Mouse (Mus musculus): ENCODE measurements around the gene 4933427D14Rik. TPM values are rescaled to one million over a fixed set of nuclear protein-coding genes. Genes with fewer than 3 reads are reported as not detected.

The 4933427D14Rik gene
- polyA plus RNA-seq, 1 experiment: 5.1 TPM

- Histone ChIP-seq H3K4me3 (replicated peaks; ENCODE audit: extremely low read depth, low read depth, low read length) (no peak overlapping the region), H3K4me1 (ENCODE audit: control insufficient read depth, insufficient read depth, low read length) (peaks cover 30% of the 10 kb centered on the region)
- 77% methylated on average over 5 of the region's 5 CpGs for WGBS
- no peak for DNase-seq
- TF ChIP-seq CTCF (IDR thresholded peaks at IDR 0.05; ENCODE audit: insufficient read depth, low read length) (no peak), POLR2A (IDR thresholded peaks at IDR 0.05; ENCODE audit: borderline replicate concordance, extremely low read depth, low read depth, low read length) (no peak)
These were observed 79.6 kb downstream of the 4933427D14Rik start for GRCm38 (mm10) chr11:72127450-72128189.

GRCm38 (mm10) chr11:72125781-72126180 is 81.5 kb downstream of the 4933427D14Rik start:
- Histone ChIP-seq H3K4me3 (replicated peaks; ENCODE audit: extremely low read depth, low read depth, low read length) (no peak overlapping the region), H3K4me1 (ENCODE audit: control insufficient read depth, insufficient read depth, low read length) (peaks cover 15% of the 10 kb centered on the region)
- WGBS: 72% methylated on average over 3 of the region's 3 CpGs
- no peak for DNase-seq
- TF ChIP-seq POLR2A (IDR thresholded peaks at IDR 0.05; ENCODE audit: borderline replicate concordance, extremely low read depth, low read depth, low read length) (no peak), CTCF (IDR thresholded peaks at IDR 0.05; ENCODE audit: insufficient read depth, low read length) (no peak)

GRCm38 (mm10) chr11:72123531-72123930 is 83.7 kb downstream of the 4933427D14Rik start:
- Histone ChIP-seq H3K4me1 (ENCODE audit: control insufficient read depth, insufficient read depth, low read length) (no peaks in the 10 kb centered on the region; the same call in 1 of the 2 replicates), H3K4me3 (replicated peaks; ENCODE audit: extremely low read depth, low read depth, low read length) (no peak overlapping the region)
- TF ChIP-seq POLR2A (IDR thresholded peaks at IDR 0.05; ENCODE audit: borderline replicate concordance, extremely low read depth, low read depth, low read length) (no peak), CTCF (IDR thresholded peaks at IDR 0.05; ENCODE audit: insufficient read depth, low read length) (no peak)
- no peak for DNase-seq
- 70% methylated on average over 4 of the region's 4 CpGs for WGBS

- TF ChIP-seq POLR2A (IDR thresholded peaks at IDR 0.05; ENCODE audit: borderline replicate concordance, extremely low read depth, low read depth, low read length) (no peak), CTCF (IDR thresholded peaks at IDR 0.05; ENCODE audit: insufficient read depth, low read length) (peak; percentile 26; the same call in 1 of the 2 replicates)
- no peak overlapping the region for H3K4me3 ChIP-seq (replicated peaks; ENCODE audit: extremely low read depth, low read depth, low read length)
- 83% methylated on average over 6 of the region's 6 CpGs for WGBS
These were observed 86.9 kb downstream of the 4933427D14Rik start for GRCm38 (mm10) chr11:72120354-72120753.

GRCm38 (mm10) chr11:72118630-72119029 is 88.6 kb downstream of the 4933427D14Rik start:
- DNase-seq: no peak
- Histone ChIP-seq H3K4me3 (replicated peaks; ENCODE audit: extremely low read depth, low read depth, low read length) (no peak overlapping the region), H3K4me1 (ENCODE audit: control insufficient read depth, insufficient read depth, low read length) (no peaks in the 10 kb centered on the region)
- 80% methylated on average over 3 of the region's 3 CpGs for WGBS
- TF ChIP-seq CTCF (IDR thresholded peaks at IDR 0.05; ENCODE audit: insufficient read depth, low read length) (no peak), POLR2A (IDR thresholded peaks at IDR 0.05; ENCODE audit: borderline replicate concordance, extremely low read depth, low read depth, low read length) (no peak)

More at GRCm38 (mm10) chr11:72120354-72120753, 86.9 kb downstream of the 4933427D14Rik start:
- no peaks in the 10 kb centered on the region for H3K4me1 ChIP-seq (ENCODE audit: control insufficient read depth, insufficient read depth, low read length)
- no peak for DNase-seq

- Histone ChIP-seq H3K4me3 (replicated peaks; ENCODE audit: extremely low read depth, low read depth, low read length) (no peak overlapping the region), H3K4me1 (ENCODE audit: control insufficient read depth, insufficient read depth, low read length) (no peaks in the 10 kb centered on the region)
- TF ChIP-seq POLR2A (IDR thresholded peaks at IDR 0.05; ENCODE audit: borderline replicate concordance, extremely low read depth, low read depth, low read length) (no peak), CTCF (IDR thresholded peaks at IDR 0.05; ENCODE audit: insufficient read depth, low read length) (no peak)
- WGBS: 52% methylated on average over 4 of the region's 4 CpGs
- DNase-seq: no peak
These were observed 94.0 kb downstream of the 4933427D14Rik start for GRCm38 (mm10) chr11:72113296-72113695.

GRCm38 (mm10) chr11:72110726-72111125 is 96.5 kb downstream of the 4933427D14Rik start:
- Histone ChIP-seq H3K4me3 (replicated peaks; ENCODE audit: extremely low read depth, low read depth, low read length) (no peak overlapping the region), H3K4me1 (ENCODE audit: control insufficient read depth, insufficient read depth, low read length) (no peaks in the 10 kb centered on the region)
- no peak for TF ChIP-seq CTCF (IDR thresholded peaks at IDR 0.05; ENCODE audit: insufficient read depth, low read length)
- no peak for TF ChIP-seq POLR2A (IDR thresholded peaks at IDR 0.05; ENCODE audit: borderline replicate concordance, extremely low read depth, low read depth, low read length)
- 62% methylated on average over 3 of the region's 3 CpGs for WGBS
- DNase-seq: no peak

GRCm38 (mm10) chr11:72104223-72104622 is 103.0 kb downstream of the 4933427D14Rik start:
- no peak for DNase-seq
- no peaks in the 10 kb centered on the region for H3K4me1 ChIP-seq (ENCODE audit: control insufficient read depth, insufficient read depth, low read length)
- 72% methylated on average over 8 of the region's 8 CpGs for whole genome bisulfite sequencing
- no peak overlapping the region for H3K4me3 ChIP-seq (replicated peaks; ENCODE audit: extremely low read depth, low read depth, low read length)
- no peak for TF ChIP-seq POLR2A (IDR thresholded peaks at IDR 0.05; ENCODE audit: borderline replicate concordance, extremely low read depth, low read depth, low read length)
- TF ChIP-seq CTCF (IDR thresholded peaks at IDR 0.05; ENCODE audit: insufficient read depth, low read length): no peak

Other genes with a start within 250 kb of the 4933427D14Rik start
- 0.08 and 0.11 TPM in 2 replicates for gene Aipl1, start 169.9 kb downstream of the 4933427D14Rik start, polyA plus RNA-seq (2012; rRNA removed)
- gene Pimreg, start 165.4 kb downstream of the 4933427D14Rik start, polyA plus RNA-seq (2012; rRNA removed): 1.2 and 1.8 TPM in 2 replicates
- gene Pitpnm3, start 71.7 kb downstream of the 4933427D14Rik start, polyA plus RNA-seq (2012; rRNA removed): 26.9 and 30.0 TPM in 2 replicates
- gene Gm43951, start 619 bp downstream of the 4933427D14Rik start, polyA plus RNA-seq (2012; rRNA removed): 0.20 and 0.32 TPM in 2 replicates
- gene Txndc17, start 88 bp upstream of the 4933427D14Rik start, polyA plus RNA-seq (2012; rRNA removed): 36.0 and 53.8 TPM in 2 replicates
- 7.5 and 9.5 TPM in 2 replicates for gene Med31, start 8.1 kb upstream of the 4933427D14Rik start, polyA plus RNA-seq (2012; rRNA removed)
- not detected in 2 replicates for gene Slc13a5, start 59.8 kb upstream of the 4933427D14Rik start, polyA plus RNA-seq (2012; rRNA removed)
- gene Xaf1, start 94.2 kb upstream of the 4933427D14Rik start, polyA plus RNA-seq (2012; rRNA removed): 28.2 and 55.3 TPM in 2 replicates
- 0.12 and 0.31 TPM in 2 replicates for gene Fbxo39, start 107.0 kb upstream of the 4933427D14Rik start, polyA plus RNA-seq (2012; rRNA removed)
- 4.8 and 8.3 TPM in 2 replicates for gene Tekt1, start 155.0 kb upstream of the 4933427D14Rik start, polyA plus RNA-seq (2012; rRNA removed)
- gene Smtnl2, start 204.3 kb upstream of the 4933427D14Rik start, polyA plus RNA-seq (2012; rRNA removed): 32.1 and 34.5 TPM in 2 replicates
- gene Ggt6, start 228.1 kb upstream of the 4933427D14Rik start, polyA plus RNA-seq (2012; rRNA removed): 2.9 and 7.0 TPM in 2 replicates
- 26.1 and 32.8 TPM in 2 replicates for gene Mybbp1a, start 233.9 kb upstream of the 4933427D14Rik start, polyA plus RNA-seq (2012; rRNA removed)